Mouse (Mus musculus) C2C12 (cell line): Measurements from ENCODE around the gene Serf2. TPM values are rescaled to one million over a fixed set of nuclear protein-coding genes. Genes with fewer than 3 reads are reported as not detected.

Source experiments
- H3K27me3 ChIP-seq: one replicate; pipeline ENCODE4 v1.6.1; 2011; ENCODE audit not compliant: control insufficient read depth, insufficient read depth, insufficient read length
- H3K36me3 ChIP-seq: one replicate; pipeline ENCODE4 v1.6.1; 2011; ENCODE audit not compliant: control insufficient read depth, insufficient read depth
- H3K4me3 ChIP-seq: one replicate; pipeline ENCODE4 v1.5.1; 2011; ENCODE audit warnings: mild to moderate bottlenecking, control low read depth; ENCODE audit not compliant: poor library complexity, insufficient read depth, severe bottlenecking
- H3K79me2 ChIP-seq: one replicate; pipeline ENCODE4 v1.6.1; 2011; ENCODE audit not compliant: control insufficient read depth, insufficient read depth
- H3K79me3 ChIP-seq: one replicate; pipeline ENCODE4 v1.6.1; 2011; ENCODE audit warnings: low read depth, control low read depth
- H3ac ChIP-seq: one replicate; pipeline ENCODE3; 2011; ENCODE audit warnings: low read depth; ENCODE audit not compliant: control insufficient read depth, insufficient read length
- CEBPB ChIP-seq: IDR thresholded peaks from one replicate; pipeline ENCODE4 v1.6.1; 2011; ENCODE audit warnings: low read depth, mild to moderate bottlenecking, control low read depth, moderate library complexity
- CTCF ChIP-seq: IDR thresholded peaks from one replicate; pipeline ENCODE4 v1.5.1; 2011; ENCODE audit not compliant: control insufficient read depth, insufficient read depth, insufficient read length
- FOSL1 ChIP-seq: IDR thresholded peaks from one replicate; pipeline ENCODE4 v1.8.0; 2011; ENCODE audit warnings: mild to moderate bottlenecking, low read length; ENCODE audit not compliant: poor library complexity, insufficient read depth, severe bottlenecking
- MAX ChIP-seq: IDR thresholded peaks from one replicate; pipeline ENCODE4 v1.6.1; 2011; ENCODE audit warnings: mild to moderate bottlenecking, control low read depth
- MYOD1 ChIP-seq: IDR thresholded peaks from one replicate; pipeline ENCODE4 v1.6.1; 2011; ENCODE audit warnings: low read depth; ENCODE audit not compliant: control insufficient read depth, insufficient read length
- MYOG ChIP-seq: IDR thresholded peaks from one replicate; pipeline ENCODE4 v1.6.1; 2011; ENCODE audit not compliant: control insufficient read depth, insufficient read length; ENCODE audit errors: extremely low read depth
- USF1 ChIP-seq: IDR thresholded peaks from one replicate; pipeline ENCODE4 v1.6.1; 2011; ENCODE audit warnings: low read depth, mild to moderate bottlenecking, control low read depth, moderate library complexity
- polyA plus RNA-seq: library from polyadenylated mRNA; unstranded; fragments of >200 nt; fragmentation: generic; extraction: Trizol; gene quantifications from one replicate; pipeline ENCODE4 v1.2.1, GENCODE M21; 2012; ENCODE audit warnings: missing spikeins

The Serf2 gene
- polyA plus RNA-seq, 1 experiment = 714 TPM

DNA sequence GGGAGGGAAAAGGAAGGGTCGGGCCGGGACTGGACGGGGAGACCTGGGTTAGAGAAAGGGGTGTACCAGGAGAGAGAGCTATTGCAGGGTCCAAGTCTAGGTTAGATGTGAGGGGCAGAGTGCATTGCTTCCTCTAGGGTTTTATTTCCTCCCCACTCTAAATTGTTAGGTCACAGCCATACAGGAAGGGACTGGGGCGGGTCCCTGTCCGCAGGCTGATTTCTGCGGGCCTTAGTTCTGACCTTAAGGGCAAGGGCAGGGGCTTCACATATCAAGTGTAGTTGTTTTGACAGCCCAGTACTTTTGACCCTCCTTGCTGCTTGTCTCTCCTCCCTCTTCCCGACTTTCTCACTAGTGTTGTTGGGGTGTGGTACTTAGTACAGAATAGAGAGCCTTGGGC lies 1.1 kb downstream of the Serf2 start:
- H3K79me2 ChIP-seq = peaks cover 45% of the 10 kb centered on the region
- peak overlapping the region; percentile 92 for H3K4me3 ChIP-seq
- no peak for TF ChIP-seq MYOD1
- H3ac ChIP-seq = peak overlapping the region; percentile 83
- peaks cover 21% of the 10 kb centered on the region for H3K79me3 ChIP-seq
- no peaks in the 10 kb centered on the region for H3K27me3 ChIP-seq
- H3K36me3 ChIP-seq = peaks cover 36% of the 10 kb centered on the region

DNA sequence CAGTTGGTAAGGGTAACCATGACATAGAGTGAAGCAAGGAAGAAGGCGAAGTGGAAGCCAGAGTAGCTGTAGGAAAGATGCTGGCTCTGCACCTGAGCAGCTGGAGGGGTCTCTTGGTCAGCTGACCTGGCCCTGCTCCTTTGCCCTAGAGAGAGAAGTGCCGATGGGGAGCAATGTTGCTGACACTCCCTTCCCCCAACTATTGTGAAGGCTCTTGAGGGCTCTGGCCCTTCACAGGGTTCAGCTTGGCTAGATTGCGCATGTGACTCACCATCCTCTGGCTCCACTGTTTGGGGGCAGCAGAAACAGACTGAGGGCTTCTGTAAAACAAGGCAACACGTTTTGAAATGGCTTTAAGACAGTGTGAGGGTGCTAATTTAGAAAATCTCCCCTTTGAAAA lies 3.4 kb downstream of the Serf2 start:
- H3ac ChIP-seq = no peak overlapping the region
- H3K4me3 ChIP-seq = no peak overlapping the region
- H3K27me3 ChIP-seq = no peaks in the 10 kb centered on the region
- H3K79me2 ChIP-seq = peaks cover 51% of the 10 kb centered on the region
- H3K79me3 ChIP-seq = peaks cover 22% of the 10 kb centered on the region
- H3K36me3 ChIP-seq = peaks cover 36% of the 10 kb centered on the region
- TF ChIP-seq FOSL1 (no peak), CEBPB (no peak), USF1 (no peak), MAX (no peak), CTCF (no peak), MYOG (no peak), MYOD1 (no peak)

- H3K4me3 ChIP-seq = no peak within 1 kb of the TSS
- TF ChIP-seq FOSL1 = no peak
- TF ChIP-seq MYOD1 = no peak
- TF ChIP-seq CEBPB = no peak
- TF ChIP-seq CTCF = no peak
- no peak for TF ChIP-seq MYOG
- H3K79me2 ChIP-seq = peaks cover 57% of the 10 kb centered on the region
- H3K79me3 ChIP-seq = peaks cover 29% of the 10 kb centered on the region
- peaks cover 40% of the 10 kb centered on the region for H3K36me3 ChIP-seq
- no peak within 1 kb of the TSS for H3ac ChIP-seq
- no peaks in the 10 kb centered on the region for H3K27me3 ChIP-seq
Measured at GRCm38 (mm10) chr2:121452990-121453389, 4.0 kb downstream of the Serf2 start, which contains the start of gene Hypk. Gene Hypk (plus strand): TSS chr2:121453290.

- Histone ChIP-seq H3ac (no peak overlapping the region), H3K79me2 (peaks cover 65% of the 10 kb centered on the region), H3K4me3 (no peak overlapping the region), H3K79me3 (peaks cover 31% of the 10 kb centered on the region), H3K36me3 (peaks cover 48% of the 10 kb centered on the region), H3K27me3 (no peaks in the 10 kb centered on the region)
- TF ChIP-seq FOSL1 = no peak
- TF ChIP-seq MAX = no peak
- TF ChIP-seq MYOG = no peak
- TF ChIP-seq CEBPB = no peak
Measured at GRCm38 (mm10) chr2:121453917-121454316, 4.9 kb downstream of the Serf2 start.

DNA sequence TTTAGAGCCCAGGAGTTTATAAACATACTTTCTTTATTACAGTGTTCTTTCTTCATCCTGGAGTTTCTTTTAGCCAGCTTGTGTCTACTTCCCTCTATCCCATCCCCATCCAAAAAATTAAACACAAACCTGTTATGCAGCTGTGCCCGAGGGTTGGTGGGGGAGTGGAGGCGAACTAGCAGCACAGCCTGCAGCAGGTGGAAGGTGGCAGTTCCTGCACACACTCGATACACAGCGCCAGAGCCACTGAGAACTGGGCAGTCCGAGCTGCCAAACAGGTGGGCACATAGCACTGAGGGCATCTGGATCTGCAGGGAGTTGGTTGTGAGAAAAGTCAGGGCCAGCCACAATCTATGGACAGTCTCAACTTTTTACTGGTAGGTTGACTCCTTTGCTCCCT lies 6.5 kb downstream of the Serf2 start:
- Histone ChIP-seq H3K27me3 (no peaks in the 10 kb centered on the region), H3K4me3 (no peak overlapping the region), H3K79me2 (peaks cover 52% of the 10 kb centered on the region), H3K79me3 (peaks cover 21% of the 10 kb centered on the region), H3ac (no peak overlapping the region), H3K36me3 (peaks cover 47% of the 10 kb centered on the region)
- TF ChIP-seq CEBPB = no peak
- no peak for TF ChIP-seq CTCF
- no peak for TF ChIP-seq USF1

- peak within 1 kb of the TSS; percentile 56 for H3K4me3 ChIP-seq
- H3K27me3 ChIP-seq = no peaks in the 10 kb centered on the region
- H3K36me3 ChIP-seq = peaks cover 36% of the 10 kb centered on the region
- peaks cover 12% of the 10 kb centered on the region for H3K79me3 ChIP-seq
- peak; percentile 80 for TF ChIP-seq MAX
- no peak for TF ChIP-seq CEBPB
- H3ac ChIP-seq = peak within 1 kb of the TSS; percentile 75
- H3K79me2 ChIP-seq = peaks cover 39% of the 10 kb centered on the region
Measured at GRCm38 (mm10) chr2:121456692-121457642, 8.0 kb downstream of the Serf2 start, which contains the start of gene Serinc4. Gene Serinc4 (minus strand): TSS chr2:121456781.
